Mouse (Mus musculus): Measurements from ENCODE around the gene Eif5a. TPM values are rescaled to one million over a fixed set of nuclear protein-coding genes. Genes with fewer than 3 reads are reported as not detected.
"Not testable (repeated sequence)": the region's sequence is repeated elsewhere in the genome, so short reads cannot be mapped to it uniquely, and the experiment has no call there.

Eif5a gene
- polyA plus RNA-seq, 1 experiment from 2014 or later: 1,083 TPM

DNA sequence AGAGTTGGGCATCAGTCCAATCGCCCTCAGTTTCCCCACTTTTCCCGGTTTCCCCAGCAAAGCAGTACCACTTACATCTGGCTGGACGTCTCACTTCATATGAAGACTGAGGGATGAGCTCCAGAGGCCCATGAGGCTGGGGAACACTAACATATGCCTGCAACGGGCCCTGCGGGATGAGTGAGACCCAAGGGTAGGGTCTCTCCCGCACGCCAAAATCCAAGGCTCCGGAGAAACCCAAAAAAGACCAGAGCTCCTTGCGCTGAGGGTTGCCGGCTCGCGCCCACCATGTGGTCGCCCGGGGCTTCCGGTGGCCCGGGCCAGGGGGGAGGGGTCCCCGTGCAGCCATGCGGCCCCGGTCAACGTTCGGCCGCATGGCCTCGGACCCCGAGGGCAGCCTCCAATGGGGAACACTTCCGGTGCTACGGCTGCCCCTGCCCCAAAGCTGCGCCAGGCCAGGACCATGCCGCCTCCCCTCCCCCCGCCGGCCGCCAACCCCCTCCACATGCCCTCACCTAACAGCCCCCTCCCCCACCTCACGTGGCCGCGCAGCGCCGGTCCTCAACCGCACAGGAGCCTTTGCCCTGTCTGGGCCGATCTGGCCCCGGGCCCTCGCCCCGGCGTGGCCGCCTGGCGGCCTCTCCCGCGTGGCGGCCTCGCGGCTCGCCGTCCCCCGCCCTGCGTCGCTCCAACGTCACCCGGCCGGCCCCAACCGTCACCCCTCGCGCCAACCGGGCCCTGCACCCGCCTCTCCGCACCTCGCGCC lies 1.3 kb downstream of the Eif5a start:
- Histone ChIP-seq H3K9me3 (ENCODE audit: control insufficient read depth, low read length) (no peaks in the 10 kb centered on the region), H3K36me3 (ENCODE audit: control insufficient read depth, insufficient read depth, low read length) (peaks cover 36% of the 10 kb centered on the region), H3K27ac (replicated peaks; ENCODE audit: low read depth, low read length) (peak overlapping the region; percentile 94), H3K4me3 (replicated peaks; ENCODE audit: low read depth, low read length) (peak overlapping the region; percentile 91), H3K9ac (replicated peaks; ENCODE audit: low read length) (peak overlapping the region; percentile 86), H3K4me1 (ENCODE audit: control insufficient read depth, insufficient read depth, low read length) (peaks cover 9% of the 10 kb centered on the region), H3K27me3 (ENCODE audit: control insufficient read depth, insufficient read depth, low read length) (no peaks in the 10 kb centered on the region), H3K4me2 (ENCODE audit: low read length) (peak overlapping the region; percentile 99)
- ATAC-seq (ENCODE audit: low FRiP score, low TSS enrichment): peak; percentile 41
- DNase-seq: peak; percentile 53
- WGBS: under 1% methylated on average over 64 of the region's 65 CpGs

DNA sequence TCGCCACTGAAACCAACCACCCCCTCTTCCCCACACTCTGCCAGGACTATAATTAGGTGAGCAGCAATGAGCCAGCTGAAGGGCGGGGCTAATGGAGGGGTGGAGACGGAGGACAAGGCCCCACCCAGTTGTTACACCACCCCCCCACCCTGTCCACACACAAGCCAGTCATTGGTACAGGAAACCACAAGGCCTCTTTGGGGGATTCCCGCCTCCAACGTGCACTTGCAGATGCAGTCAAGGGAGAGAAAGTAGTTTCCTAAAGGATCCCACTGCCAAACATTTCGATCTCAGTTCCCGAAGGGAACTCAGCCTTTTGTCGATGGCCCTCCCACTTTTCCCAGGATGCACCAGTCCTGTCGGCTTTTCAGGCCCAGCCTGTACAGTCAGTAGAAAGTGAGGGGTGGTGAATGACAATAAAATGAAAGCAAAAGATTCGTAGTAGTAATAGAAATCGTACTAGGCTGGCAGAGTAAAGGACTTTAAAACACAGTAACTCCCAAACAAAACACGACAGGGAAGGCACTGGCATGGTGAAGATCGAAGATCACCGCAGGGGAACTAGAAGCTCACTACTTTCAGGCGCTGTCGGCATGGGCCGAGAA lies 2.0 kb downstream of the Eif5a start:
- Histone ChIP-seq H3K36me3 (ENCODE audit: control insufficient read depth, insufficient read depth, low read length) (peaks cover 42% of the 10 kb centered on the region), H3K4me3 (replicated peaks; ENCODE audit: low read depth, low read length) (peak overlapping the region; percentile 91), H3K9me3 (ENCODE audit: control insufficient read depth, low read length) (no peaks in the 10 kb centered on the region), H3K4me2 (ENCODE audit: low read length) (peak overlapping the region; percentile 99), H3K27me3 (ENCODE audit: control insufficient read depth, insufficient read depth, low read length) (no peaks in the 10 kb centered on the region), H3K9ac (replicated peaks; ENCODE audit: low read length) (peak overlapping the region; percentile 86), H3K4me1 (ENCODE audit: control insufficient read depth, insufficient read depth, low read length) (peaks cover 16% of the 10 kb centered on the region), H3K27ac (replicated peaks; ENCODE audit: low read depth, low read length) (peak overlapping the region; percentile 94; the same call in 1 of the 2 replicates)
- WGBS: 3% methylated on average over 17 of the region's 17 CpGs
- peak; percentile 68 for DNase-seq
- ATAC-seq (ENCODE audit: low FRiP score, low TSS enrichment): no peak

DNA sequence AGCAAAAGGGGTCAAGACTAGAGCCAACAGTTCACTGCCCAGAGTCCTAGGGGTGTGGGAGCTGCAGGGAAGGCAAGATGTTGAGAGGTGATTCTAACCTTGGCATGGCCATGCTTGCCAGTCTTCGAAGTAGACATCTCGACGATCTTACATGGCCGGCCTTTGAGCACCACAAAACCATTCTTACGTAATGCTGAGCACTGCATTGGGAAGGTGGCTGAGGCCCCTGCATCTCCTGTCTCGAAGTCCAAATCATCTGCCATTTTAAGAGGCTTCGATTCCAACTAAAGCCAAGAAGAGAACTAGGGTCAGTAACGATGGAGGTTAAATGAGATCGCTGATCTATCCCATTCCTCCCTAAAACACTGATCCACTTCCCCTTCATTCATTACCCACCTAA lies 2.7 kb downstream of the Eif5a start:
- H3K4me1 ChIP-seq (ENCODE audit: control insufficient read depth, insufficient read depth, low read length): peaks cover 21% of the 10 kb centered on the region
- WGBS: 86% methylated on average over 9 of the region's 9 CpGs
- H3K27me3 ChIP-seq (ENCODE audit: control insufficient read depth, insufficient read depth, low read length): no peaks in the 10 kb centered on the region
- ATAC-seq (ENCODE audit: low FRiP score, low TSS enrichment): no peak
- H3K9me3 ChIP-seq (ENCODE audit: control insufficient read depth, low read length): no peaks in the 10 kb centered on the region
- peaks cover 42% of the 10 kb centered on the region for H3K36me3 ChIP-seq (ENCODE audit: control insufficient read depth, insufficient read depth, low read length)
- no peak overlapping the region for H3K27ac ChIP-seq (replicated peaks; ENCODE audit: low read depth, low read length)
- peak overlapping the region; percentile 99 for H3K4me2 ChIP-seq (ENCODE audit: low read length)
- no peak for DNase-seq
- 0 out of 2 replicates have a peak overlapping the region, but pooled peaks have one; percentile 86 for H3K9ac ChIP-seq (replicated peaks; ENCODE audit: low read length)
- no peak overlapping the region for H3K4me3 ChIP-seq (replicated peaks; ENCODE audit: low read depth, low read length)

DNA sequence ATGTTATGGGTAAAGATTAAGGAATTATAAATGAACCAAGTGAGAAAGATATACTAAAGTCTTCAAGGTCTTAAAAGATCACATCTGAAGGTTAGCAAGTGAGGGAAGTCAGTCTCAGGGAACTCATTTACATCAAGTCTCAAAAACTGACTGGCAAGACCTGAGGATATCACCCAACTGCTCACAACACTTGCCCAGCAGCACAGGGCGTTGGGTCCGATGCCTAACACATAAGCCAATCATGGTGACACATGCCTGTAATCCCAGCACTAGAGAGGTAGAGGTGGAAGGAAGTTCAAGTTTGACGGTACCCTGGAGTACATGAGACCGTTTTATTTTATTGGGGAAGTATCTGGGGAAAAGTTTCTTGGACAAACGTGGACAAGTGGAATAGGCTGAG lies 3.6 kb downstream of the Eif5a start:
- DNase-seq: no peak
- no peak overlapping the region for H3K9ac ChIP-seq (replicated peaks; ENCODE audit: low read length)
- no peak overlapping the region for H3K4me3 ChIP-seq (replicated peaks; ENCODE audit: low read depth, low read length)
- ATAC-seq (ENCODE audit: low FRiP score, low TSS enrichment): no peak
- no peaks in the 10 kb centered on the region for H3K9me3 ChIP-seq (ENCODE audit: control insufficient read depth, low read length)
- peaks cover 26% of the 10 kb centered on the region for H3K4me1 ChIP-seq (ENCODE audit: control insufficient read depth, insufficient read depth, low read length)
- H3K27me3 ChIP-seq (ENCODE audit: control insufficient read depth, insufficient read depth, low read length): no peaks in the 10 kb centered on the region
- no peak overlapping the region for H3K4me2 ChIP-seq (ENCODE audit: low read length)
- 89% methylated on average over 5 of the region's 5 CpGs for WGBS
- H3K27ac ChIP-seq (replicated peaks; ENCODE audit: low read depth, low read length): no peak overlapping the region
- peaks cover 48% of the 10 kb centered on the region for H3K36me3 ChIP-seq (ENCODE audit: control insufficient read depth, insufficient read depth, low read length)

DNA sequence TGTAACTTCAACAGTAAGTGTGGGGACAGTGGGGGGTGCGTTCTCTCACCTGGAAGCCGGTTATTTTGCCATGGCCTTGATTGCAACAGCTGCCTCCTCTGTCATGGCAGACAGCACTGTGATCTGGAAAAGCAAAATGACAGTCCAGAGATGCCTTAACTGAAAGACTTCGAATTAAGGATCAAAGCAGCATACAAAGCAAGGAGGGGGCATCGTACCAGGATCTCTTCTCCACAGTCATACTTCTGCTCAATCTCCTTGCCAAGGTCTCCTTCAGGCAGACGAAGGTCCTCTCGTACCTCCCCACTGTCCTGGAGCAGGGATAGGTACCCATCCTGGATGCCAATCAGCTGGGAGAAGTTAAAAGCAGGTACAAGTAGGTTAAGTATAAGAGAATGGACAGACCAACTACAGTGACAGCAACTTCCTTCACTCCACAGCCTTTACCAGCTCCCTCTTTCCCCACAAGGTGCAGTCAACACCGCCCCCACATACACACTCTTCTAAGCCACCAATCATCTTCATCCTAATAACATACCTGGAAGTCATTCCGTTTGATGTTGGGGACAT lies 4.3 kb downstream of the Eif5a start:
- Histone ChIP-seq H3K27ac (replicated peaks; ENCODE audit: low read depth, low read length) (no peak overlapping the region), H3K36me3 (ENCODE audit: control insufficient read depth, insufficient read depth, low read length) (peaks cover 54% of the 10 kb centered on the region), H3K27me3 (ENCODE audit: control insufficient read depth, insufficient read depth, low read length) (no peaks in the 10 kb centered on the region), H3K9ac (replicated peaks; ENCODE audit: low read length) (no peak overlapping the region), H3K4me1 (ENCODE audit: control insufficient read depth, insufficient read depth, low read length) (peaks cover 24% of the 10 kb centered on the region), H3K9me3 (ENCODE audit: control insufficient read depth, low read length) (no peaks in the 10 kb centered on the region), H3K4me3 (replicated peaks; ENCODE audit: low read depth, low read length) (no peak overlapping the region), H3K4me2 (ENCODE audit: low read length) (no peak overlapping the region)
- DNase-seq (no peak), ATAC-seq (ENCODE audit: low FRiP score, low TSS enrichment) (no peak)
- WGBS: 88% methylated on average over 8 of the region's 8 CpGs

DNA sequence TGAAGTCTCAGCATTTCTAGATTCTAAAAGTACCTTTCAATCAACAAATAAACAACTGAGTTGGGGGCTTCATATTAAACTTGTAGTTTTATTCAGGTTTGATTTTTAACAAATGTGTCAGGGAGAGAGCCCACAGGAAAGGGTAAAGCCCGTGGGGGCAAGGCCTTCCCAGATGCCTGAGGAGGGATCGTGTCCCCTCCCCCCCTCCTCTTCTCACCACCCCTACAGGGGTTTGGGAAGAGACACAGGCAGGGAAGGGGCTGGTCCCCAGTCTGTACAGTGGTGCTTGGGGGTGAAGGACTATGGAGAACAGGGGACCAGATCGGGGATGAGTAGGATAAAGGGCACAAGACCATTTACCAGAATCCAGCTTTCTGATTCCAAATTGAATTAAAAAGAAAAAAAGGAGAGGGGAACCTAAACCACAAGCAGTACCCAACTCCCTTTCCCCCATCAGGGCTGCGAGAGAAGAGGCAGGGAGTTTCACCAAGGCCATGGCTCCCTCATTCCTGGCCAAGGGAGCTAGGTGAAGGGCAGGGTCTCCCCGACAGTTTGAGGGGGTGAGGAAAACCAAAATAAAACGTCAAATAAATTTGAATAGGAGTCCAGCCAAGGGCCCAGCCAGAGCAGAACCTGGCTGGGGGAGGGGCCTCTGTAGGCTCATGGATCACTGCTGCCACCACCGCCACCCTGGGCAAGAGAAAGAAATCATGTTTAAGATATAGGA lies 4.9 kb downstream of the Eif5a start:
- not testable (repeated sequence) for H3K9ac ChIP-seq (replicated peaks; ENCODE audit: low read length); DNase-seq; H3K27ac ChIP-seq (replicated peaks; ENCODE audit: low read depth, low read length); H3K4me3 ChIP-seq (replicated peaks; ENCODE audit: low read depth, low read length); ATAC-seq (ENCODE audit: low FRiP score, low TSS enrichment); H3K27me3 ChIP-seq (ENCODE audit: control insufficient read depth, insufficient read depth, low read length); H3K4me2 ChIP-seq (ENCODE audit: low read length); H3K9me3 ChIP-seq (ENCODE audit: control insufficient read depth, low read length)
- WGBS: 62% methylated on average over 7 of the region's 7 CpGs
- H3K36me3 ChIP-seq (ENCODE audit: control insufficient read depth, insufficient read depth, low read length): peaks cover 61% of the 10 kb centered on the region
- H3K4me1 ChIP-seq (ENCODE audit: control insufficient read depth, insufficient read depth, low read length): peaks cover 21% of the 10 kb centered on the region

DNA sequence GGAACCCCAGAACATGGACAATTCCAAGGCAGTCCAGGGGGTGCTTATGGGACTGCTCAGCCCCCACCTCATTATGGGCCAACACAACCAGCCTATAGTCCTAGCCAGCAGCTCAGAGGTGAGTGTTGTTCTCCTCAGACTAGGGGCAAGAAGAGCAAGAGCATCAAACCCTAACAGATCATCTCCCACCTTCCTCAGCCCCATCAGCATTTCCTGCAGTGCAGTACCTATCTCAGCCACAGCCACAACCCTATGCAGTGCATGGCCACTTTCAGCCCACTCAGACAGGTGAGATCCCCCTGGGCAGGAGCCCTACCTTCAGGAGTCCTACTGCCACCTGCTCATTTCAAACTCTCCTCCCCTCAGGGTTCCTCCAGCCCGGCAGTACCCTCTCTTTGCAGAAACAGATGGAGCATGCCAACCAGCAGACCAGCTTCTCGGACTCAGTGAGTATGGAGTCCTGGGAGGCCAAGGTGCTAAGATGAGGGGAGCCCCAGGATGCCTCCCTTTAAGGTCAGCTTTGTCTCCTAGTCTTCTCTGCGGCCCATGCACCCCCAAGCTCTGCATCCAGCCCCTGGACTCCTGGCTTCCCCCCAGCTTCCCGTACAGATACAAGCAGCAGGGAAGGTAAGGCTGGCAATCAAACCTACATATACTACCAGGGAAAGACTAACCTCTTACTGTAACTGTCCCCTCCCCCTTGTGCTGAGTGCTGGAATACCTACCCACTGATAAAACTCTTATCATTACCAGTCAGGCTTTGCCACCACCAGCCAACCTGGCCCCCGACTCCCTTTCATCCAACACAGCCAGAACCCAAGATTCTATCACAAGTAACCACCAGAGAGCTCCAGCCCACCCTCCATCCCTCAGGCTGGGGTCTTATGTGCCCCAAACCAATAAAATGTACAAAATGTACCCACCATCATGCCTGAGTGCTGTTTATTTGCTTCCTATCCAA lies 5.8 kb downstream of the Eif5a start:
- ATAC-seq (ENCODE audit: low FRiP score, low TSS enrichment): no peak
- H3K4me3 ChIP-seq (replicated peaks; ENCODE audit: low read depth, low read length): no peak overlapping the region
- peaks cover 69% of the 10 kb centered on the region for H3K36me3 ChIP-seq (ENCODE audit: control insufficient read depth, insufficient read depth, low read length)
- no peak overlapping the region; the same call in 1 of the 2 replicates for H3K27ac ChIP-seq (replicated peaks; ENCODE audit: low read depth, low read length)
- no peak overlapping the region for H3K4me2 ChIP-seq (ENCODE audit: low read length)
- H3K9me3 ChIP-seq (ENCODE audit: control insufficient read depth, low read length): no peaks in the 10 kb centered on the region
- no peaks in the 10 kb centered on the region for H3K27me3 ChIP-seq (ENCODE audit: control insufficient read depth, insufficient read depth, low read length)
- H3K9ac ChIP-seq (replicated peaks; ENCODE audit: low read length): no peak overlapping the region
- 76% methylated on average over 5 of the region's 5 CpGs for WGBS
- peaks cover 21% of the 10 kb centered on the region for H3K4me1 ChIP-seq (ENCODE audit: control insufficient read depth, insufficient read depth, low read length)
- DNase-seq: no peak
